In the genomic region with DNA sequence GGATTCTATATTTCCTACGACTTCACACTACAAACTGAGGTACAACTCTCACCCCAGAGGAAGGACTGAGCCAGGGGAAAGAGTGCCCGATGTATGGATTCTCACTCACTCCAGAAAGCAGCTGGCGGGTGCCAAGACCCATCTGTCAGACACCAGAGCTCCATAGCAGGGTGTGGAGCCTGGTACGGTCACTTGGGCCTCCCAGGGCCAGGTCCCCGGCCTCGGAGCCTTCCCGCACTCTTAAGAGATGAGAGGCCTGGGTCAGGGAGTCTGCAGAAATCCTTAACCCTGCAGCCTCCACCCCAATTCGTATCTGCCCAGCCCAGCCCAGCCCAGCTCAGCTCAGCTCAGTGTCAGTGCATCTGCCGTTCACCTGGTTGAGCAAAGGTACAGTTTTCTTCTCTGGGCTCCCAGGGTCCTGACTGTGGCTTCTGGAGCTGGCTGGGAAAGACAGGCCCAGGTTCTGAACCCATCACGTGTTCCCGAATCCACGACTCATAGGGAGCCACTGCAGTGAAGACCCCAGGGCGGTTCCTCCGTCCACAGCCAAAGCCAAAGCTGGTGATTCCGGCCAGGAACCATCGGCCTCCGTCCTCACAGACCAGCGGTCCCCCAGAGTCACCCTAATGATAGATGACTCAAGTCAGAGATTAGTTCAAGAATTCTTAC, we compare ENCODE assay signal across 9 mouse cellular contexts. TPM values are rescaled to one million over a fixed set of nuclear protein-coding genes. Genes with fewer than 3 reads are reported as not detected.
A peak's percentile ranks its signal among the peaks of the same experiment; 100 is the strongest.
DNase-seq lines count a peak whose midpoint lies in the region; ATAC-seq lines count a peak whose summit lies in the region.
"Had no signal": no experiment of that assay in that cellular context is flagged by ENCODE, and none has a peak within 500 bp of the region (broad histone marks: within the 10 kb centered on the region; RNA-seq: fewer than 3 reads in every experiment).

No protein-coding gene starts in this region.

- no peaks in the 10 kb centered on the region for H3K9me3 ChIP-seq in heart, embryonic 13.5 days
- no peaks in the 10 kb centered on the region for H3K9me3 ChIP-seq in hindbrain, embryonic 10.5 days
- no peaks in the 10 kb centered on the region for H3K9me3 ChIP-seq in midbrain, embryonic 11.5 days (ENCODE audit: control insufficient read depth, low read length)

- peaks cover 26% of the 10 kb centered on the region for H3K4me1 ChIP-seq in heart, embryonic 13.5 days
- H3K4me1 ChIP-seq in hindbrain, embryonic 10.5 days (replicated peaks), result peaks cover 48% of the 10 kb centered on the region
- peaks cover 19% of the 10 kb centered on the region for H3K4me1 ChIP-seq in midbrain, embryonic 11.5 days (ENCODE audit: control insufficient read depth, insufficient read depth, low read length)

- peak overlapping the region; percentile 94 for H3K9ac ChIP-seq in heart, embryonic 13.5 days
- peak overlapping the region; percentile 84 for H3K9ac ChIP-seq in midbrain, embryonic 11.5 days (ENCODE audit: low read length)

- H3K4me3 ChIP-seq in heart, embryonic 13.5 days, result peak overlapping the region; percentile 75
- H3K4me3 ChIP-seq in hindbrain, embryonic 10.5 days, result peak overlapping the region; percentile 78
- peak overlapping the region; percentile 66 for H3K4me3 ChIP-seq in midbrain, embryonic 11.5 days (ENCODE audit: low read depth, low read length)

- no peak for ATAC-seq in heart, embryonic 13.5 days (ENCODE audit: extremely low read depth, insufficient number of reproducible peaks, low FRiP score, low TSS enrichment)
- peak; percentile 6; the same call in 1 of the 2 replicates for ATAC-seq in midbrain, embryonic 11.5 days (ENCODE audit: low FRiP score)

- H3K27ac ChIP-seq in heart, embryonic 13.5 days (replicated peaks), result peak overlapping the region; percentile 66; the same call in 1 of the 2 replicates
- peak overlapping the region; percentile 92; the same call in 1 of the 2 replicates for H3K27ac ChIP-seq in hindbrain, embryonic 10.5 days
- no peak overlapping the region for H3K27ac ChIP-seq in midbrain, embryonic 11.5 days (ENCODE audit: low read depth, low read length)

- DNase-seq in heart, postnatal 36 days, result no peak
- DNase-seq in R1 (ENCODE audit: low read depth, low spot score), result peak; percentile 25
- peak; percentile 23 for DNase-seq in hindbrain, embryonic 10.5 days (ENCODE audit: low spot score)
- peak; percentile 81 for DNase-seq in midbrain, embryonic 11.5 days (ENCODE audit: low spot score, missing footprints)
- no peak for DNase-seq in B cell, adult 2 months
- no peak for DNase-seq in right cerebral cortex, postnatal 36 days (ENCODE audit: low spot score in 2 of 2)
- no peak for DNase-seq in ovary, adult 18-20 months (ENCODE audit: low spot score)
- DNase-seq: lung, postnatal 36 days had no signal

- H3K4me2 ChIP-seq in heart, embryonic 13.5 days, result peak overlapping the region; percentile 100
- peak overlapping the region; percentile 98 for H3K4me2 ChIP-seq in midbrain, embryonic 11.5 days

- 50% methylated on average over 18 of the region's 18 CpGs for WGBS in heart, embryonic 13.5 days
- WGBS in hindbrain, embryonic 10.5 days, result 55% methylated on average over 18 of the region's 18 CpGs
- 58% methylated on average over 18 of the region's 18 CpGs for WGBS in midbrain, embryonic 11.5 days

- no peaks in the 10 kb centered on the region for H3K36me3 ChIP-seq in heart, embryonic 13.5 days
- no peaks in the 10 kb centered on the region for H3K36me3 ChIP-seq in hindbrain, embryonic 10.5 days
- H3K36me3 ChIP-seq in midbrain, embryonic 11.5 days (ENCODE audit: control insufficient read depth, insufficient read depth, low read length), result no peaks in the 10 kb centered on the region

- H3K27me3 ChIP-seq in heart, embryonic 13.5 days (replicated peaks), result no peaks in the 10 kb centered on the region
- peaks cover 6% of the 10 kb centered on the region; the same call in 1 of the 2 replicates for H3K27me3 ChIP-seq in hindbrain, embryonic 10.5 days (ENCODE audit: insufficient read depth, poor library complexity, severe bottlenecking)
- H3K27me3 ChIP-seq in midbrain, embryonic 11.5 days (ENCODE audit: control insufficient read depth, insufficient read depth, low read length), result no peaks in the 10 kb centered on the region

- intact Hi-C loops in heart, postnatal 36 days (cut with DNase I), result loop anchor here (2.0 kb wide), 1 partner anchor 30 kb away; a partner anchor contains a TSS

RNA-seq across cellular contexts. Expression of a gene that starts 6.4 kb away (rescaled TPM):
- polyA plus RNA-seq in heart, embryonic 13.5 days (2015; fragmentation: Nextera tagmentation; extraction: Ambion mirVana), result 1.6 and 1.8 TPM in 2 replicates
- not detected for total RNA-seq in heart, postnatal 36 days (2021)
- 5.3 and 9.7 TPM in 2 replicates for polyA plus RNA-seq in hindbrain, embryonic 10.5 days (2016; fragmentation: Nextera tagmentation; extraction: Ambion mirVana)
- 0.78 and 0.86 TPM in 2 replicates for polyA plus RNA-seq in midbrain, embryonic 11.5 days (2014; fragmentation: Nextera tagmentation; extraction: Ambion mirVana)

RNA-seq across cellular contexts. Expression of a gene that starts 10.2 kb away (rescaled TPM):
- polyA plus RNA-seq in heart, embryonic 13.5 days (2015; fragmentation: Nextera tagmentation; extraction: Ambion mirVana), result 8.4 and 8.6 TPM in 2 replicates
- 1 to 10 TPM; 7.9 to 8.1 TPM for total RNA-seq in heart, postnatal 36 days (2021)
- polyA plus RNA-seq in hindbrain, embryonic 10.5 days (2016; fragmentation: Nextera tagmentation; extraction: Ambion mirVana), result 10.4 and 11.6 TPM in 2 replicates
- polyA plus RNA-seq in midbrain, embryonic 11.5 days (2014; fragmentation: Nextera tagmentation; extraction: Ambion mirVana), result 9.4 and 9.6 TPM in 2 replicates

RNA-seq across cellular contexts. Expression of a gene that starts 24.0 kb away (rescaled TPM):
- 25.1 and 27.0 TPM in 2 replicates for polyA plus RNA-seq in heart, embryonic 13.5 days (2015; fragmentation: Nextera tagmentation; extraction: Ambion mirVana)
- 10 to 100 TPM; 13.8 to 16.1 TPM for total RNA-seq in heart, postnatal 36 days (2021)
- 50.4 TPM in 2 replicates for polyA plus RNA-seq in hindbrain, embryonic 10.5 days (2016; fragmentation: Nextera tagmentation; extraction: Ambion mirVana)
- polyA plus RNA-seq in midbrain, embryonic 11.5 days (2014; fragmentation: Nextera tagmentation; extraction: Ambion mirVana), result 54.6 and 57.1 TPM in 2 replicates

RNA-seq across cellular contexts. Expression of a gene that starts 30.9 kb away (rescaled TPM):
- polyA plus RNA-seq in heart, embryonic 13.5 days (2015; fragmentation: Nextera tagmentation; extraction: Ambion mirVana), result 310 and 313 TPM in 2 replicates
- total RNA-seq in heart, postnatal 36 days (2021), result 100 to 1,000 TPM; 154 to 216 TPM
- 328 and 333 TPM in 2 replicates for polyA plus RNA-seq in hindbrain, embryonic 10.5 days (2016; fragmentation: Nextera tagmentation; extraction: Ambion mirVana)
- polyA plus RNA-seq in midbrain, embryonic 11.5 days (2014; fragmentation: Nextera tagmentation; extraction: Ambion mirVana), result 51.6 and 54.4 TPM in 2 replicates

RNA-seq across cellular contexts. Expression of a gene that starts 32.5 kb away (rescaled TPM):
- polyA plus RNA-seq in heart, embryonic 13.5 days (2015; fragmentation: Nextera tagmentation; extraction: Ambion mirVana), result 145 and 150 TPM in 2 replicates
- 100 to 1,000 TPM; 113 to 120 TPM for total RNA-seq in heart, postnatal 36 days (2021)
- 115 and 123 TPM in 2 replicates for polyA plus RNA-seq in hindbrain, embryonic 10.5 days (2016; fragmentation: Nextera tagmentation; extraction: Ambion mirVana)
- polyA plus RNA-seq in midbrain, embryonic 11.5 days (2014; fragmentation: Nextera tagmentation; extraction: Ambion mirVana), result 96.5 and 107 TPM in 2 replicates

Comparison
In these comparisons a context has a peak if more than half of its experiments do, and no peak if none do; other contexts are left out.
1. DNase-seq: peak in R1 (single experiment), hindbrain, embryonic 10.5 days (single experiment) and midbrain, embryonic 11.5 days (single experiment); none in heart, postnatal 36 days (0 of 2), B cell, adult 2 months (0 of 2), right cerebral cortex, postnatal 36 days (0 of 2) and ovary, adult 18-20 months (single experiment).
2. Peak in every context shown above with its lines, with median percentiles within 50 percentile points of each other: H3K4me3 ChIP-seq.